Mouse (Mus musculus) left cerebral cortex, adult 9 months (tissue): Measurements from ENCODE around the gene Efcab14.

ENCODE experiments used
- DNase-seq, 2 experiments: peaks; one replicate each; pipeline ENCODE4 v3.0.0; 2022; ENCODE audit warnings: low spot score in 2 of 2

Gene Efcab14

DNA sequence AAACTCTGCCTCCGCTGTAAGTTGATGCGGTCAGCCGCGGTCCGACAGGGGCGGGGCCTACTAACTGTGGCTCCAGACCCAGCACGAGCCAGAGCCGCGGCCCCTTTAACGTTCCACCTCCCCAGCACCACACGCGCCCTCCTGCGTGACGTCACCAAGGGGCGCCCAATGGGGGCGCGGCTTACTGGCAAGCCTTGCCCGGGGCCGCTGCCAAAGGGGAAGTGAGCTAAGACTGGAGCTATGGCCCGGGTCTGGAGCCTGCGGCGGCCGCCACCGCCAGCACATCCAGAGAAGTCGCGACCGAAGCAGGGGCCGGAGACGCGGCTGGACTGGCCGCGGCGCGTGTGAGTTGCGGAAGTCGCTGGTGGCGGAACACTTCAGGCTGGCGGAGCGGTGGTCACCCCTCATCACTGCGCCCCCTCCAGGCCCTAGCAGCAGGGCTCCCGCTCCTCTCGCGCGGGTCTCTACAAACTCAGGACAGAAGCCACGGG, at the start of gene Efcab14:
Gene Efcab14, plus strand, starts transcription at position 194 of the 491 bp plus-strand sequence.
- DNase-seq, result peak; percentile 87 to 98

DNA sequence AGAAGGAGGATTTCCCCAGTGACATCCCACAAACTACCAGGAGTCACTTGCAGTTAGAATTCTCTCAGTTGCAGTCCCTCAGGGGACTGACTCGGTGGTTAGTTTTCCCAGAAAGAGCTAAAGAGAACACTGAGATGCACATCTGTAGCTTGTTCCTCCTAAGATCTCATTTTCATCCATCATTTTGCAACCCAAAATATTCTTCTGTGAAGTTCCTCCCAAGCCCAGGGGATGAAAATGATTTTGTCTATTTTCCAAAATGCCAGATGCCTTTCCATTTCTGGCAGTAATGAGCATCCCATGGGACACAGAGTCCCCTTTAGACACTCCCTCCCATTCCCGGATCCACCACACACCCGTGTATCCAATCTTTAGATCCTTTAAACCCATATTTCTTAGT, 36.1 kb upstream of the Efcab14 start:
- DNase-seq, result no peak

DNA sequence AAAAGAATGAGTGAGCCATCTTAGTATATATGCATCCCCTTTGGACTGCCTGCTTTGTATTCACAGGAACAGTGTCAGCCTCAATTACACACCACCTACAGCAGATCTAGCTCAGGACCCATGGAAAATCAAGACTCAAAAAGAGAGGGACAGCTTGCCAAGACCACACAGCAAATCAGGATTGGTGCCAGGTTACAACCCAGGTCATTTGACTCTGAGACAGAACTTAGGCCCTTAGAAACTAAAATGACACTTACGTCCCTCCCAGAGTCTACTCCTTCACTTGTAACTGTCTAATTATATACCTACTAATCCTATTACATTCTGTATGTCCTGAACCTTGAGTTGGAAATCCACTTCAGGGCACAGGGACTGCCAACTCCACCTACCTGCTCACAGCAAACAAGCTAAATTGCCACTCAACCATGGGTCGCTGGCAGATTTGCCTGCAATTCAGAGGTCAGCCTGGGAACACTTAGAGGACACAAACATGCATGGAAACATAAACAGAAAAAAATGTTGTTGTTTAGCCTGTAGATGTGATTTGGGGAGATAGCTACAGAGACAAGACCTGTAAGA, 33.5 kb upstream of the Efcab14 start:
- no peak for DNase-seq

DNA sequence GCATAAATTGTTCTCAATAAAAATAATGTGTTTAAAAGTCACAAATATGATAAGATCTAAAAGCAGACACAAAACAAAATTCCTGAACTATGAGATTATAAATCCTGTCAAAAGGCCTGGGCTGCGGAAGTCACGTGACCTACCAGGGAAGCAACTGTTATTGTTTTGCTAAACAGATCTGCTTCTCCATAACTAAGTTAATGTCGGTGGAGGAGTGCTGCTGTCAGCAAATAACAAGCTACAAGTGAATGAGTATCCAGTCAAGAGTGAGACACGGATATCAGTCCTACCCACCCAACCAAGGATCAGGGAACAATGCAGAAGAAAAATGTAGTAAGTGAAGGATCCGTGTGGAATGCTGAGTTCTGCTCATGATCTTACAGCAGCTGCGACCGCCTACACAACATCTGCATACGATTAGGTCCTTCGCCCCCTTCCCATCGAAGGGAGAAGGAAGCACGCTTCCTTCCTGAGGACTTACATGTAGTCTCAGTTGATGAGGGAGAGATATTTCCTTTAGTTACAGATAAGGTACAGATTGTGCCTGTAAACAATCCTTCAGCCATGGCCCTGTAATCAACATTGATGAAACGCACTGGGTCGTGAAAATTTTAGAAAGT, 28.5 kb upstream of the Efcab14 start:
- DNase-seq, result no peak

DNA sequence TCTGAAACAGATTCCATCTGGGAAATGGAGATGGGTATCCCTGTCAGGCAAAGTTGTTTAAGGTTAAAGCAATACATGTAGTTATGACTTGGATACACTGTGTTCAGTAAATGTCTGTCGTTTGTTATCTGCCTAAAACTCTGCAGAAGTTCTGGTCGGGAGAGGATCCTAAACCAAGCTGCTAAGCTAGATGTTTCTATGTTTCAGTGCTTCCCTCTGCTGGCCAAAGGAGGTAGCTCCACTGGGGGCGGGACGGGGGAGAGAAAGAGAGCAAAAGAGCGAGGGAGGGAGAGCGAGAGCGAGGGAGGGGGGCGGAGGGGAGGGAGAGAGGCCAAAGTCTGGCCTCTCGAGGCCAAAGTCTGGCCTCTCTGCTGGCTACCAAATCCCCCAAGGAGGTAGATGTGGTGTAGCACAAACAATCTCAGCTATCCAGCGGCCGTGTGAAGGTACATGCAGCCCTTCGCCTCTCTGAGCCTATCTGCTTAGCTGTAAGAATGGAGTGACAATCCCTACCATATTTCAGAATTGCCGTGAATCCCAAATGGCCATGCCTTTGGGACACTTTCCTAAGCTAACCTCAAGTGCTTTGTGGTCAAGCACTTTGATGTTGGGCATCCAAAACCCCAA, 27.6 kb upstream of the Efcab14 start:
- DNase-seq, result peak; percentile 8 to 87

DNA sequence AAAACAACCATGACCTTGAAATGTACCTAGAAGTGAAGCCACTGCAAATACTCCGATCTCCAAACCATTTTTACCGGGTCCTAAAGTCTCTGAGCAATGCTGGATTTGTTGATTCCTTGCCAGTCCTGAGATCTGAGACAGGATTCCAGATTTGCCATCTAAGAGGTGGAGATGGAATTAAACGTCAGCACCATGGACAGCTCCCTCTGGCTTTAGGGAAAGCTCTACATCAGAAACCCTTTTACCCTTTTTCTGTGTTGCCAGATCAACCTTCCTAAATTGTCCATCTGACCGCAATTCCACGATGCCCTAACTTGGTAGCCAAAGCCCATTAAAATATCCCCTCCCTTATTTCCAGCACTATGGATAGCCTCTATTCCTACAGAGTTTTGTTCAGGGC, 8.8 kb upstream of the Efcab14 start:
- no peak for DNase-seq

DNA sequence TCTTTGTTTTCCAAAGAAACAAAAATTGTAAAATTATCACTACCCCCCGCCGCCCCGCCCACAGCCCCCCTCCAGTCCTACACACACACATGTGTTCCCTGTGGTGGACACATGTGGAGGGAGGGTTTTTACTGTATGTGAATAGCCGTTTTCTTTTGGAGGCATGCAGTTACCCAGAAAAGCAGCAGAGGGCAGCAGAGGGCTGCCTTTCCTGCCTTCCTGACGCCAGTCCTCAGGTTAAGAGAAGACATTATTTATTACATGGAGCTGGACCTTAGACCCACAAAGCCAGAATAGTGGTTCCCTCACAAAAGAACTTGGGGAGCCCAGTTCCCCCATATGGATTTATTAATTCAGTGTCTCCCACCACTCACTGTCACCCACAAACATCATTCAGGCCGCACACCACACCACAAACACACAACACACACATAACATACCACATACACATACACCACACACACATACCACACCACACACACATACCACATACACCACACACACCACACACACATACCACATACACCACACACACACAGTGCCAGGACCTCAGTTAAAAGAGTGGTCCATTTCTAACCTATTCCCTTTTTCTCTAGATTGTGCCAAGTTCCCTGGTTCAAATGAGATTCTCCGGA, 5.8 kb upstream of the Efcab14 start:
- DNase-seq, result peak; percentile 14 to 83

DNA sequence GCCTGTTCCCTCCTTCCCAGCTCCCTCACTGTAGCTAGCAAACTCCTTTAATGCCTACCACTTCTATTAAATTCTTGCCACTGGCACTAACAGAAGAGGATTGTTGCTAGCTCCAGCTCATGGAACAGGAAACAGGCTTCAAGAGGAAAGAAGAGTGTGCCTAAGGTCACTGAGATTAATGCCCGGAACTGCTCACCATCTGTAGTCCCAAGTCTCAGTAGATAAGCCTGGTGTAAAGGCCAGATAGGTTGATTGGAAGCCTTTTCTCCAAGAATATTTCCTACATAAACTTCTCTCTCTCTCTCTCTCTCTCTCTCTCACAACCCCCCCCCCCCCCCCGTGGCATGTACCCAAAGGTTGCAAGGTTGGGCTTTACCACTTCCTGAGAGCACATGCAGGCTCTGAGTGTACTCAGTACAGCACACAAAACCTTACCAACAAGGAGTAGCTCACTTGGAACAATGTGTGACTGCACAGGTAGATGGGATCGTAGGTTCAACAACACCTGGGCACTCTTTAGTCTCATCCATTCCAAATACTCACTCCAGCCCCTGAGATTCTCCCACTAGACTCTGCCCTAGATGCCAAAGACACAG, 5.2 kb upstream of the Efcab14 start:
- no peak for DNase-seq

DNA sequence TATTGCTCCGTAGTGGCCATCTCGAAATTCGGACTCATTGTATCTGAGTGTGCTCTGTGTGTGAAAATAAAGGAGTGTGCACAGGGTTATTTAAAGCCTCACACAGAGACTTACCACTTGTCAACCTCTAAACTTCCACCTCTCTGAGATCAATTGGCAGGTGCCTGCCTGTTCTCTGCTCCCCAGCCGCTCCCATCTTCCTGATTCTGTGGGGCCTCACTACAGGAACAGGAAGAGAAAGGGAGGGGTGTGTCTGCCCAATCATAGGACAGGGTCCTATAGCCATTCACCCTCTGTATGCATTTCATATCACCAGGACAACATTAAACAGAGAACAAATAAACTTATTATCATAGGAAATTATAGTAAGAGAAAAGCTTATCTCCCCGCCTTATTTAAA, 3.8 kb upstream of the Efcab14 start:
- DNase-seq, result no peak

DNA sequence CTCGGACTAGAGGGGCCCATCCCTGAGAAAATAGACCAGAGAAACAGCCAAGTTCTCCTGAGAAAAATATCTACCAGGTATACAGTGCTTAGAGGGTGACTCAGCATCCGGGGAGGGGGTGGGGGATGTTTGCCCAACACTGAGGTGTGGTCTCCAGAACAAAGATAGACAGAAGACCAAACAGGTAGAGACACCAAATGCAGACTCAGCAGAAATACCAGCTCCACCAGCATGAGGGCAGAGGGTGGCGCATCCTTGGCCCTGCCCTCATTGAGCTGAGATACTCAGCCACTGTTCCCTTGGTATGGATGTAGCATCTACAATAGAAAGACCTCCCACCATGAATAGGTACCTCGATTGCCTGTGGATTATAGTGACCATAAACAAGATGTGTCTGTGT, 2.7 kb upstream of the Efcab14 start:
- DNase-seq, result no peak

DNA sequence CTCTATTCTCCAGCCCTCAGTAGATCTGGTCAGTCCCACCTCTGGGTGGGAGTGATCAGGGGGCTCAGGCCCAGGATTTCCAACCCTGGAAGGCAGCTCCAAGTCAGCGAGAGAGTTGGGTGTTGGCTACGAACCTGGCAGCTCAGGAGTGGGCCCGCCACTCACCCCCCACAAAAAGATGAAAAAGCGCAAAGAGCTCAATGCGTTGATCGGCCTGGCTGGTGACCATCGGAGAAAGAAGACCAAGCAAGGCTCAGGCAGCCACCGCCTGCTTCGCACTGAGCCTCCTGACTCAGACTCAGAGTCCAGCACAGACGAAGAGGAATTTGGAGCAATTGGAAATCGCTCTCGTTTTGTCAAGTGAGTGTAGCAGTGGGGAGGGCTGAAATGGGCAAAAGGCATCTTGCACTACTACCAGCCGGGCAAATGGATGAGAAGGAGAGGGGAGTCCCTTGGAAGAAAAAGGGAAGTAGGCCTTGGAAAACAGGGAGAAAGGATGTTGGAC, 989 bp downstream of the Efcab14 start:
- DNase-seq, result no peak

DNA sequence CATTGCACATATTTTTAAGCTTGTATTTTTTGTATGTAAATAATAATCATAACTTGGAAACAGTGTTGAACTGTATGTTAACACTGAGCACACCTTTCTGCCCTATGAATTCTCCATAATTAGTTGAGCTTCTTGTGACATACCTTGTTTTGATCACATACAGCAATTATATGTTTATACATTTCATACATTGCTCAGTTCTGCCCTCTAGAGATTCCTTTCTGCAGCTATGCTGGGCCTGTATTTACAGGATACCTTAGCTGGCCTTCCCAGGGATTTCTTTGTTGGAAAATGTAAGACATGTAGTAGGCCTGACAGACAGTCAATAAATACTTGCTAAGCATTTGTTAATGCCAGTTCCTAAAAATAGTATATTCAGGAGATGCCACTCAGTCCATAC, 5.1 kb downstream of the Efcab14 start:
- DNase-seq, result no peak

DNA sequence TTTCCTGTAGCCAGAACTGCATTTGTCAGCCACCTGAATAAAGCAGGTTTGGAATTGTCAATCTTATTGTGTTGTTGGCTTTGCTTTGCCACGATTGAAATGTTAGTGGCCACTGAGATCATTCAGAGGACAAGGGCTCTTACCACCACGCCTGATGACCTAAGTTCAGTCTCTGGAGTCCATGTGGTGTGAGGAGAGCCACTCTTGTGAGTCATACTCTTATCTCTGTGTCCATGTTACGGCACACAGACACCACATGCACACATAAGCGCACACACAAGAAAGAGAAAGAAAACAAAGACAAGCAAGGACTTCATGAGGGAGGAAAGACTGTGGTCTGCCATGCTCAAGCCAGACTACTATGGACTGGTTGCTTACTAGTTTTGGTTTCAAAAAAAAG, 5.6 kb downstream of the Efcab14 start:
- no peak for DNase-seq

DNA sequence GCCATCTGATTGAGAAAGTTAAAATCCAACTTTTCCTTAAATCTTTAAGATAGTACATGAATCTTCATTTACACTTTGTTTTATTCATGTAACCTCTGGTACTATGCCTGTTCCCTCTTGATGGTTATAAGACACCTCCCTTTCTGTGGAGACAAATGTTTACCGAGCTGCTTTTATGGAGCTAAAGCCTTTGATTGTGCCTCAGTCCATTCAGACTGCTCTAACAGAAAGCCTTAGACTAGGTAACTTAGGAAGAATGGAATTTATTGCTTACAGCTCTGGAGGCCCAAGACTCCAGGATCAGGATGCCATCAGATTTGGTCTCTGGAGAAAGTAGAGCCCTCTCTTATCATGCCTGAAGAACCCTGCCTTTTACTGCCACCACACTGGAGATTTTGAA, 10.6 kb downstream of the Efcab14 start:
- no peak for DNase-seq

DNA sequence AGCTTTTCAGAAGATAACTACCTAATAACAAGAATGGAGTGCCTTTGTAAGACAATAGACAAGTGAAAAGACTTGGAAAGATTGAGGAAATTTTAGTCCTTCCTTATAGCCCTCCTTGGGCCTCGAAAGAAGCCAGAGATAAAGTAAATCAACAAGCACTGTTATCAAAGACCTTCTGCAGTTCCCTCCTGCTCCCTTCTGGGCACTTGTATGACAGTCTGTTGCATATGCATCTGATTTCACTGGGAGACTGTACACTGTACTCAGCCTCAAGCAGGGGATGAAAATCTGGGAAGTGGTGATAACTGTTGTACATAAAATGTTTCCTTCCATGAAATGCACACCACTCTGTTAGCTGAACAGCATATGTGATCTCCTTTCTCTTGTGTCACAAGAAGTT, 11.8 kb downstream of the Efcab14 start:
- DNase-seq, result no peak

DNA sequence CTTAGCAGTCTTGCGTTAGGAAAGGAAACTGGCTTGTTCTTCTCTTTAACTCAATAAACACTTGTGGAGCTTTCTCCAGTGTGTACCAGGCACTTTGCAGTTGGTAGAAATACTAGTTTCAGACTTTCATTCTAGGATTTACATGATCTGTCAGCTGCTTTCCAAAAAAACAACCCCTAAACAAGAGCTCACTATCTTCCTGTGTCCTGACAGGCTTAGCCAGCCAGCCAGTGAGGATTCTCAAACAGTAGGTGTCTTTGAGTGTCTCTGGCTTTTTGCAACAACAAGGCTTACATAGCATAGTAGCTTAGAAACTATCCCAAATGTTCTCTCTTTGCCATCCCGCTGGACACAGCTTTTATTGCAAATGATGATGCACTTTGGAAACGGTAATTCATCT, 16.6 kb downstream of the Efcab14 start:
- peak in 1 of 2 experiments; percentile 15 for DNase-seq

DNA sequence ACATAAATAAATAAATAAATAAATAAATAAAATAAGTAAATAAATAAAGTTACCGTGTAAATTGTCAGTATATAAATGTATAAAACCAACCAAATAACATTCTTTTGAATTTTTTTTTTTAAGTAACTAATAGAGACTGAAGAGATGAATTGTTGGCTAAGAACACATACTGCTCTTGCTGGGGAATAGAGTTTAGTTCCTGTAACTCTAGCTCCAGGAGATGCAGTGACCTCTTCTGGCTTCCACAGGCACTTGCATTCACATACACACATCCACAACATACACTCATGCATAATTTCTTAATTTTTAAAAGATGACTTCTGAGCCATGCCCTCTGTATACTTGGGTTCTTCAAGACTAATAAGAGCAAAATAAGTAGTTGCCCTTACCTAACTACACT, 17.3 kb downstream of the Efcab14 start:
- DNase-seq, result no peak

DNA sequence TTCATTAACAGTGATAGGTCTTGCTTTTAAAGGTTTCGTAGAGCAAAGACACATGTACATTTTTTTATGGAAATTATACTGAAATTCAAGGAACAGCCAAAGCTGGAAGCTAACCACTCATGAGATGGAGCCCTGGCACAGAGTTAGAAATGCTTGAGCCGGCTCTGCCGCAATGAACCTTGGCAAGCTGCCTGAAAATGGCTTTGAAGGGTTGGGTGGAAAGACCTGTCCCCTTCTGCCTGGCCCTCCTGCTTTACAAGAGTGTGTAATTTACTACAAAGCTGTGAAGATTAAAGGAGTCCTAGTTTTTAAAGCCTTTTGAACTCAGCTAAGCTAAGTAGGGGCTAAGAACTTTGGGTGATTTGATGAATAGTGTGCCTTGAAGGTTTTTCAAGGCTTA, 23.7 kb downstream of the Efcab14 start:
- DNase-seq, result no peak

DNA sequence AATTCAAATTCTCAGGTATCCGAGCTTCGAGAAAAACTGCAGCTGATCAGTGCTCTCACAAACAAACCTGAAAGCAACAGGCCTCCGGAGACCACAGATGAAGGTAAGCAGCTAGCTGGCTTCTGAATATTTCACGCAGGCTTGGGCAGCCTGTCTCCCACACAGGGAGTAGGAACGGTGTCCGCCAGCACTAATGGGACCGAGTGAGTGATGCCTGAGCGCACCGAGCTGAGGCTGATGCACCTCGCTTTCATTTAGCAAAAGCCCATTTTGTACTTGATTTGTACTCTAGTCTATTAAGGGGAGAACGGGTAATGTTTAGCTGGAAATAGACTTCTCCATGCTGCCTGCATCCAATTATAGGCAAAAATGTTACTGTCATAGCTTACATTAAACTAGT, 27.0 kb downstream of the Efcab14 start:
- no peak for DNase-seq

DNA sequence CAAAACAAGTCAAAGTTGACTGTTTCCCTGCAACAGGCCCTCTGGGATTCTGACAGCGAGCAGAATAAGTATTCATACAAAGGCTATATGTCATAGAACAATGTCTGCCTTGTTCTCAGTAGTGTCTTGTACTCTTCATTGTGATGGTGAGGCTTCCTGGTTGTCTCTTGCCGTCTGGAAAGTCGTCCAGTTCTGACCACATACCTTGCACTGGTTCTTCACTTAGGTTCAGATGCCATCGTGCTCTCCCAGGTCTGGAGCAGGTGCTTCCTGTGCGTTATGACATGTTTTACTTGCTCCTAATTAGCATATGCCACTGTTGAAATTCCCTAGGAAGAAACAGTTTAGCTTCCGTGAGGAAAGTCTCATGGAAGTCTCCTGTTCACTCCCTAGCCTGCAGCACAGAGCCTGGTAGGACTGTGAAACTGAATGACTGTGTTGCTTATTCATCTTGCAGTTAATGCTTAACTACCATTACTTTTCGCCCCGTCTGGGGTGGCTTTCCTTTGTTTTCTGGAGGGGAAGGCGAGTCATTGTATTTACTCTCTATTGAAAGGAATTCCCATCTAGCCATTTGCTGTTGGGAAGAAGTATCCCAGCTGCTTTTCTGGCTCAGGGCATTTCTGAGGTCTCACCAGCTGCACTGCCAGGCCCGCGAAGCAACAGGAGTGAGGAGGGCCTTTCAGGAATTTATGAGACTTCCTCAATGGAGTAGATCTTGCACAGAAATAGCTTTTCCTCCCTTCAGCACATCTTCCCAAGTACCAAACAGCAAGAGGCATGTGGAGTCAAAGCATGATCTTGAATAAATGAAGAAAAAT, 30.3 kb downstream of the Efcab14 start:
- no peak for DNase-seq

DNA sequence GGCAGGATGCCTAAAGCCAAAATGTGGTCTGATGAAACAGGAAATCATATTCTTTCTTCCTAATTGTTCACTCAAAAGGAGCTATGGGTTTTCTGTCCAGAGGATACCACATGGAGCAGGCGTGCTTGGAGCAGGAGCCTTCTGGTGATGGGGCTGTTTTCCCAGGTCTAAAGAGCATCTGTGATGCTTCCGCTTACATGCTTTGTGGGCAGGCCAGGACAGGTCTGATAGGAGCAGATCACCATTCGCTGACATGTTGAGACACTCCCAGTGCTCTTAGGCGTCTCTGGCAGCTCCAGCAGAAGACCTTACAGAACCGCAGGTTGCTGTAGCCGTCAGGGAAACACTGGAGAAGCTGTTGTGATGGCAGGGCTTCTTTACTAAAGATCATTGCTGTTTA, 37.5 kb downstream of the Efcab14 start:
- no peak for DNase-seq
